Mouse (Mus musculus) MEL (cell line): ENCODE measurements around the gene Gldn.

Source experiments
- BHLHE40 ChIP-seq: IDR thresholded peaks from 2 replicates; pipeline ENCODE4 v1.6.1; 2012; ENCODE audit warnings: low read depth, mild to moderate bottlenecking, inconsistent platforms, low read length, improper control_type of control experiment, borderline replicate concordance
- CHD1 ChIP-seq: IDR thresholded peaks from 2 replicates; pipeline ENCODE4 v1.6.1; 2012; ENCODE audit warnings: low read depth, mild to moderate bottlenecking, inconsistent platforms, low read length, improper control_type of control experiment
- CTCF ChIP-seq, 3 experiments: IDR thresholded peaks in 2 of 3; conservative IDR thresholded peaks in 1 of 3; 2 replicates each; pipeline ENCODE4 v1.5.1; 2011 to 2012; ENCODE audit warnings: low read length in 3 of 3, low read depth in 2 of 3, mild to moderate bottlenecking in 2 of 3, improper control_type of control experiment in 1 of 3, inconsistent platforms in 1 of 3, mixed read lengths in 1 of 3, moderate library complexity in 1 of 3; ENCODE audit not compliant: control insufficient read depth in 1 of 3, insufficient read depth in 1 of 3, poor library complexity in 1 of 3, severe bottlenecking in 1 of 3
- HCFC1 ChIP-seq: IDR thresholded peaks from 2 replicates; pipeline ENCODE4 v1.6.1; 2012; ENCODE audit warnings: low read depth, mild to moderate bottlenecking, inconsistent platforms, low read length, improper control_type of control experiment, moderate library complexity
- NELFE ChIP-seq: IDR thresholded peaks from 2 replicates; pipeline ENCODE4 v1.6.1; 2011; ENCODE audit warnings: low read depth, low read length, improper control_type of control experiment
- SIN3A ChIP-seq: IDR thresholded peaks from 2 replicates; pipeline ENCODE4 v1.6.1; 2012; ENCODE audit warnings: low read length, improper control_type of control experiment, inconsistent platforms
- USF1 ChIP-seq: IDR thresholded peaks from 2 replicates; pipeline ENCODE4 v1.6.1; 2014; ENCODE audit warnings: low read depth, mild to moderate bottlenecking, inconsistent platforms, low read length, improper control_type of control experiment, moderate library complexity

DNA sequence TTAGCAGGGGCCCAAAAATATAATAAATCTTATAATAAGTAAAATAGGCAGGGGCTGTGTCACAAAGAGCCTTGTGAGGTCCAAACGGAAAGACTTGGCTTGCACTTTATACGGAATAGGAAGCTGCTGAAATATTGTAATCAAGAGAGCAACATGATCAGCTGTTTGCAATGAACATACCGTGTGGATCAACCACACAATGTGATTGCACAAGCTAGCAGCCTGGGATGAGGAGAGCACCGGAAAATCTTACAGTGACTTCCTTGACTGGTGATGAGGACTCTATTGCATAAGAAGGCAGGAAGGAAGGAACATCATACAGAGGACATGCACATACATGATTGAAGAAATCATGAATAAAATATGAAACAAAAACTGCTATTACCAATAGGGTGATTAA lies 11.0 kb upstream of the Gldn start:
- TF ChIP-seq CTCF (IDR thresholded peaks at IDR 0.05 in 2 of 3, conservative IDR thresholded peaks at IDR 0.05 in 1 of 3; ENCODE audit: control insufficient read depth in 1 of 3, insufficient read depth in 1 of 3, low read depth in 2 of 3, low read length in 3 of 3, poor library complexity in 1 of 3, severe bottlenecking in 1 of 3) (no peak), CHD1 (no peak), NELFE (no peak), HCFC1 (no peak), BHLHE40 (no peak), USF1 (no peak), SIN3A (no peak)
